Comparison of ENCODE assay signal across 9 mouse cellular contexts in genomic region chr9:15241596-15241939, GRCm38 (mm10). TPM values are rescaled to one million over a fixed set of nuclear protein-coding genes. Genes with fewer than 3 reads are reported as not detected.
DNase-seq lines count a peak whose midpoint lies in the region; ATAC-seq and TF ChIP-seq lines count a peak whose summit lies in the region.
"Had no signal": no experiment of that assay in that cellular context is flagged by ENCODE, and none has a peak within 500 bp of the region (broad histone marks: within the 10 kb centered on the region; RNA-seq: fewer than 3 reads in every experiment).

No protein-coding gene starts in this region.

- no peaks in the 10 kb centered on the region for H3K36me3 ChIP-seq in forebrain, postnatal 0 days (ENCODE audit: insufficient read depth)
- no peaks in the 10 kb centered on the region for H3K36me3 ChIP-seq in forebrain, embryonic 12.5 days (replicated peaks)
- H3K36me3 ChIP-seq: lung, embryonic 15.5 days had no signal

- no peak for ATAC-seq in forebrain, postnatal 0 days
- no peak for ATAC-seq in forebrain, embryonic 12.5 days (ENCODE audit: low FRiP score)

- no peak overlapping the region for H3K9ac ChIP-seq in forebrain, postnatal 0 days
- no peak overlapping the region for H3K9ac ChIP-seq in forebrain, embryonic 12.5 days
- H3K9ac ChIP-seq: lung, embryonic 15.5 days had no signal

- peak; percentile 55 for DNase-seq in forebrain, postnatal 0 days
- DNase-seq in A20 (ENCODE audit: low read depth, low spot score), result peak; percentile 68
- DNase-seq in adrenal gland, postnatal 14 days, result peak; percentile 78
- peak; percentile 23 for DNase-seq in gastrocnemius, postnatal 14 days
- peak; percentile 83 to 86 for DNase-seq in kidney, postnatal 4 days
- peak; percentile 71 for DNase-seq in mesoderm, embryonic 11.5 days (ENCODE audit: low read depth, low spot score)
- peak; percentile 50 for DNase-seq in thymus, postnatal 14 days

- H3K27ac ChIP-seq in forebrain, postnatal 0 days (ENCODE audit: low read depth, low read length), result no peak overlapping the region
- no peak overlapping the region for H3K27ac ChIP-seq in forebrain, embryonic 12.5 days
- H3K27ac ChIP-seq: lung, embryonic 15.5 days had no signal

- TF ChIP-seq CTCF in forebrain, postnatal 0 days (IDR thresholded peaks at IDR 0.05; ENCODE audit: low read depth), result peak; percentile 59

- no peaks in the 10 kb centered on the region for H3K9me3 ChIP-seq in forebrain, postnatal 0 days (ENCODE audit: low read length)
- no peaks in the 10 kb centered on the region for H3K9me3 ChIP-seq in forebrain, embryonic 12.5 days
- H3K9me3 ChIP-seq: lung, embryonic 15.5 days had no signal

- no peak overlapping the region for H3K4me2 ChIP-seq in forebrain, postnatal 0 days (ENCODE audit: low read depth)
- H3K4me2 ChIP-seq in forebrain, embryonic 12.5 days, result no peak overlapping the region
- H3K4me2 ChIP-seq: lung, embryonic 15.5 days had no signal

- no peak overlapping the region for H3K4me3 ChIP-seq in forebrain, postnatal 0 days (ENCODE audit: low read depth, low read length)
- H3K4me3 ChIP-seq in forebrain, embryonic 12.5 days (replicated peaks), result no peak overlapping the region
- H3K4me3 ChIP-seq: lung, embryonic 15.5 days had no signal

- intact Hi-C loops in gastrocnemius, postnatal 14 days (cut with DNase I; ENCODE audit: low total_unique reads), result no loop called here

- no peaks in the 10 kb centered on the region for H3K27me3 ChIP-seq in forebrain, postnatal 0 days (ENCODE audit: insufficient read depth, low read length)
- H3K27me3 ChIP-seq in forebrain, embryonic 12.5 days, result peaks cover 17% of the 10 kb centered on the region; the same call in 1 of the 2 replicates
- H3K27me3 ChIP-seq: lung, embryonic 15.5 days had no signal

- WGBS in forebrain, postnatal 0 days, result 48% methylated on average over 9 of the region's 9 CpGs
- 48% methylated on average over 9 of the region's 9 CpGs for WGBS in forebrain, embryonic 12.5 days

- H3K4me1 ChIP-seq in forebrain, postnatal 0 days (ENCODE audit: insufficient read depth), result 0 out of 2 replicates have a peak, but pooled peaks cover 4% of the 10 kb centered on the region
- peaks cover 12% of the 10 kb centered on the region for H3K4me1 ChIP-seq in forebrain, embryonic 12.5 days

RNA-seq across cellular contexts. Expression of gene Vstm5, which starts 2.7 kb away (rescaled TPM):
- total RNA-seq in forebrain, postnatal 0 days (2014; rRNA removed), result 20.2 and 21.6 TPM in 2 replicates
- polyA plus RNA-seq in forebrain, postnatal 0 days (2015; fragmentation: Nextera tagmentation; extraction: Ambion mirVana), result 13.8 and 18.2 TPM in 2 replicates
- 1.1 and 2.5 TPM in 2 replicates for polyA plus RNA-seq in forebrain, embryonic 12.5 days (2016; fragmentation: Nextera tagmentation; extraction: Ambion mirVana)
- total RNA-seq in adrenal gland, postnatal 14 days (2021), result 0.59 and 1.1 TPM in 2 replicates
- total RNA-seq in gastrocnemius, postnatal 14 days (2021), result under 1 TPM; 0.14 to 0.27 TPM

RNA-seq across cellular contexts. Expression of gene Med17, which starts 38.2 kb away (rescaled TPM):
- 30.7 and 30.9 TPM in 2 replicates for total RNA-seq in forebrain, postnatal 0 days (2014; rRNA removed)
- 17.9 and 23.3 TPM in 2 replicates for polyA plus RNA-seq in forebrain, postnatal 0 days (2015; fragmentation: Nextera tagmentation; extraction: Ambion mirVana)
- polyA plus RNA-seq in forebrain, embryonic 12.5 days (2016; fragmentation: Nextera tagmentation; extraction: Ambion mirVana), result 44.6 and 49.1 TPM in 2 replicates
- 28.2 and 35.0 TPM in 2 replicates for total RNA-seq in adrenal gland, postnatal 14 days (2021)
- total RNA-seq in gastrocnemius, postnatal 14 days (2021), result 10 to 100 TPM; 11.0 to 12.2 TPM

Comparison
In these comparisons a context has a peak if more than half of its experiments do, and no peak if none do; other contexts are left out.
1. DNase-seq: peak in every context shown above with its lines; median percentile 84 in kidney, postnatal 4 days; 78 in adrenal gland, postnatal 14 days; 71 in mesoderm, embryonic 11.5 days; 68 in A20; 55 in forebrain, postnatal 0 days; 50 in thymus, postnatal 14 days; 23 in gastrocnemius, postnatal 14 days.
2. RNA of gene Vstm5, which starts 2.7 kb away (total RNA-seq): 20.2 to 21.6 TPM in forebrain, postnatal 0 days; 0.59 to 1.1 TPM in adrenal gland, postnatal 14 days and 0.14 to 0.27 TPM in gastrocnemius, postnatal 14 days; every median in the first group is over 10 times any median in the second.